Mouse (Mus musculus): ENCODE data around the gene Olfr617.
"Not testable (repeated sequence)": the region's sequence is repeated elsewhere in the genome, so short reads cannot be mapped to it uniquely, and the experiment has no call there.

Olfr617 gene

GRCm38 (mm10) chr7:103572761-103573160 lies at the start of gene Olfr617:
Gene Olfr617 (plus strand): TSS chr7:103573061.
- no peak for DNase-seq (ENCODE audit: low read depth)

GRCm38 (mm10) chr7:103542617-103543016 lies 30.2 kb upstream of the Olfr617 start, which contains the start of gene Olfr612:
Gene Olfr612 (minus strand): TSS chr7:103542717.
- DNase-seq (ENCODE audit: low read depth): not testable (repeated sequence)

GRCm38 (mm10) chr7:103547774-103548173 lies 25.1 kb upstream of the Olfr617 start, which contains the start of gene Olfr613:
Gene Olfr613 (plus strand): TSS chr7:103548074.
- no peak for DNase-seq (ENCODE audit: low read depth)

- no peak for DNase-seq (ENCODE audit: low read depth)
These were observed 17.1 kb upstream of the Olfr617 start, which contains the start of gene Olfr615 for GRCm38 (mm10) chr7:103555779-103556178. Gene Olfr615 (plus strand): TSS chr7:103556079.

- DNase-seq (ENCODE audit: low read depth): no peak
These were observed 3.8 kb upstream of the Olfr617 start, which contains the start of gene Olfr616 for GRCm38 (mm10) chr7:103569043-103569442. Gene Olfr616 (minus strand): TSS chr7:103569143.

- no peak for DNase-seq (ENCODE audit: low read depth)
These were observed 16.9 kb downstream of the Olfr617 start, which contains the start of gene Olfr618 for GRCm38 (mm10) chr7:103589803-103590202. Gene Olfr618 (plus strand): TSS chr7:103590103.

- DNase-seq (ENCODE audit: low read depth): no peak
These were observed 27.4 kb downstream of the Olfr617 start, which contains the start of gene Olfr619 for GRCm38 (mm10) chr7:103600275-103600674. Gene Olfr619 (plus strand): TSS chr7:103600575.

GRCm38 (mm10) chr7:103607425-103607824 lies 34.6 kb downstream of the Olfr617 start:
- DNase-seq (ENCODE audit: low read depth): no peak

- no peak for DNase-seq (ENCODE audit: low read depth)
These were observed 39.6 kb downstream of the Olfr617 start, which contains the start of gene Olfr620 for GRCm38 (mm10) chr7:103612434-103612833. Gene Olfr620 (minus strand): TSS chr7:103612534.

Data from NIH3T3 (cell line).